8 mouse cellular contexts compared by ENCODE assay signal in genomic region chr2:25557221-25557963, GRCm38 (mm10). TPM values are rescaled to one million over a fixed set of nuclear protein-coding genes. Genes with fewer than 3 reads are reported as not detected.
A peak's percentile ranks its signal among the peaks of the same experiment; 100 is the strongest.
DNase-seq lines count a peak whose midpoint lies in the region; ATAC-seq and TF ChIP-seq lines count a peak whose summit lies in the region.

Edf1 (plus strand) TSS chr2:25557847.

- no peak for TF ChIP-seq EP300 in ES-Bruce4 (IDR thresholded peaks at IDR 0.05; ENCODE audit: insufficient read depth, low read depth, low read length)

- H3K27ac ChIP-seq in ES-Bruce4 (ENCODE audit: insufficient read depth, low read length): peak within 1 kb of the TSS; percentile 59
- H3K27ac ChIP-seq in forebrain, embryonic 14.5 days (ENCODE audit: low read depth, low read length): peak within 1 kb of the TSS; percentile 39; the same call in 1 of the 2 replicates
- peak within 1 kb of the TSS; percentile 82 for H3K27ac ChIP-seq in liver, embryonic 15.5 days (replicated peaks)
- peak within 1 kb of the TSS; percentile 21; the same call in 1 of the 2 replicates for H3K27ac ChIP-seq in neural tube, embryonic 11.5 days (ENCODE audit: low read depth, low read length)
- peak within 1 kb of the TSS; percentile 73 for H3K27ac ChIP-seq in stomach, embryonic 16.5 days (ENCODE audit: low read length)

- no peaks in the 10 kb centered on the region for H3K9me3 ChIP-seq in ES-Bruce4 (replicated peaks; ENCODE audit: control insufficient read depth, insufficient read depth, low read length, poor library complexity, severe bottlenecking)
- H3K9me3 ChIP-seq in forebrain, embryonic 14.5 days (replicated peaks; ENCODE audit: control insufficient read depth, low read length): no peaks in the 10 kb centered on the region
- H3K9me3 ChIP-seq in liver, embryonic 15.5 days (replicated peaks): no peaks in the 10 kb centered on the region
- H3K9me3 ChIP-seq in neural tube, embryonic 11.5 days (ENCODE audit: control insufficient read depth, low read length): no peaks in the 10 kb centered on the region
- H3K9me3 ChIP-seq in stomach, embryonic 16.5 days (replicated peaks; ENCODE audit: control insufficient read depth, low read length): no peaks in the 10 kb centered on the region

- intact Hi-C loops in heart, postnatal 10 days (cut with DNase I): loop anchor here (10.0 kb wide), 1 partner anchor 133 kb away; the partner anchor contains the start of genes Abca2 and Fut7

- TF ChIP-seq CTCF in ES-Bruce4 (IDR thresholded peaks at IDR 0.05; ENCODE audit: low read depth, low read length): no peak

- no peaks in the 10 kb centered on the region for H3K27me3 ChIP-seq in ES-Bruce4 (ENCODE audit: control insufficient read depth, insufficient read depth, low read length, poor library complexity, severe bottlenecking)
- no peaks in the 10 kb centered on the region for H3K27me3 ChIP-seq in forebrain, embryonic 14.5 days (replicated peaks; ENCODE audit: control insufficient read depth, insufficient read depth, low read length)
- no peaks in the 10 kb centered on the region for H3K27me3 ChIP-seq in liver, embryonic 15.5 days
- H3K27me3 ChIP-seq in neural tube, embryonic 11.5 days (ENCODE audit: control insufficient read depth, insufficient read depth, low read length): no peaks in the 10 kb centered on the region
- no peaks in the 10 kb centered on the region for H3K27me3 ChIP-seq in stomach, embryonic 16.5 days (ENCODE audit: control insufficient read depth, insufficient read depth, low read length)

- WGBS in forebrain, embryonic 14.5 days: under 1% methylated on average over 61 of the region's 61 CpGs
- under 1% methylated on average over 61 of the region's 61 CpGs for WGBS in liver, embryonic 15.5 days (ENCODE audit: insufficient replicate concordance)
- under 1% methylated on average over 57 of the region's 61 CpGs for WGBS in neural tube, embryonic 11.5 days
- WGBS in stomach, embryonic 16.5 days: under 1% methylated on average over 61 of the region's 61 CpGs

- peak; percentile 93 for DNase-seq in cerebellum, adult 11 months
- DNase-seq in forebrain, embryonic 14.5 days (ENCODE audit: low spot score): peak; percentile 97
- DNase-seq in heart, postnatal 10 days: peak; percentile 97
- DNase-seq in kidney, postnatal 4 days: peak; percentile 95 to 97
- DNase-seq in neural tube, embryonic 11.5 days (ENCODE audit: low spot score): peak; percentile 94

- H3K4me3 ChIP-seq in ES-Bruce4 (ENCODE audit: low read depth, low read length): peak within 1 kb of the TSS; percentile 99
- H3K4me3 ChIP-seq in forebrain, embryonic 14.5 days (ENCODE audit: low read depth, low read length): peak within 1 kb of the TSS; percentile 89
- peak within 1 kb of the TSS; percentile 85 for H3K4me3 ChIP-seq in liver, embryonic 15.5 days (replicated peaks)
- H3K4me3 ChIP-seq in neural tube, embryonic 11.5 days (ENCODE audit: low read depth, low read length): peak within 1 kb of the TSS; percentile 95
- H3K4me3 ChIP-seq in stomach, embryonic 16.5 days (replicated peaks; ENCODE audit: low read length): peak within 1 kb of the TSS; percentile 87

- ATAC-seq in forebrain, embryonic 14.5 days: peak; percentile 99
- ATAC-seq in liver, embryonic 15.5 days (ENCODE audit: insufficient read depth): peak; percentile 98
- peak; percentile 98 for ATAC-seq in neural tube, embryonic 11.5 days (ENCODE audit: insufficient read depth, low FRiP score, low TSS enrichment)
- ATAC-seq in stomach, embryonic 16.5 days (ENCODE audit: insufficient read depth, low FRiP score): peak; percentile 97

- H3K9ac ChIP-seq in ES-Bruce4 (ENCODE audit: low read depth, poor library complexity, severe bottlenecking): peak within 1 kb of the TSS; percentile 92
- peak within 1 kb of the TSS; percentile 97 for H3K9ac ChIP-seq in forebrain, embryonic 14.5 days (ENCODE audit: low read length)
- peak within 1 kb of the TSS; percentile 91 for H3K9ac ChIP-seq in liver, embryonic 15.5 days
- peak within 1 kb of the TSS; percentile 94 for H3K9ac ChIP-seq in neural tube, embryonic 11.5 days (ENCODE audit: low read length)
- peak within 1 kb of the TSS; percentile 95 for H3K9ac ChIP-seq in stomach, embryonic 16.5 days (ENCODE audit: low read length)

- peak; percentile 42 for TF ChIP-seq POLR2A in ES-Bruce4 (IDR thresholded peaks at IDR 0.05; ENCODE audit: insufficient read depth, low read length)

- peaks cover 16% of the 10 kb centered on the region for H3K36me3 ChIP-seq in ES-Bruce4 (ENCODE audit: control insufficient read depth, insufficient read depth, low read length, poor library complexity, severe bottlenecking)
- H3K36me3 ChIP-seq in forebrain, embryonic 14.5 days (ENCODE audit: control insufficient read depth, insufficient read depth, low read length): peaks cover 21% of the 10 kb centered on the region
- H3K36me3 ChIP-seq in liver, embryonic 15.5 days (replicated peaks): peaks cover 28% of the 10 kb centered on the region
- H3K36me3 ChIP-seq in neural tube, embryonic 11.5 days (ENCODE audit: control insufficient read depth, insufficient read depth, low read length): peaks cover 10% of the 10 kb centered on the region
- peaks cover 12% of the 10 kb centered on the region; the same call in 1 of the 2 replicates for H3K36me3 ChIP-seq in stomach, embryonic 16.5 days (ENCODE audit: control insufficient read depth, insufficient read depth, low read length)

- H3K4me1 ChIP-seq in ES-Bruce4 (ENCODE audit: control insufficient read depth, insufficient read depth, low read length): no peaks in the 10 kb centered on the region
- H3K4me1 ChIP-seq in forebrain, embryonic 14.5 days (ENCODE audit: control insufficient read depth, insufficient read depth, low read length): peaks cover 17% of the 10 kb centered on the region
- peaks cover 31% of the 10 kb centered on the region for H3K4me1 ChIP-seq in liver, embryonic 15.5 days (replicated peaks)
- H3K4me1 ChIP-seq in neural tube, embryonic 11.5 days (ENCODE audit: control insufficient read depth, insufficient read depth, low read length): peaks cover 15% of the 10 kb centered on the region
- peaks cover 18% of the 10 kb centered on the region for H3K4me1 ChIP-seq in stomach, embryonic 16.5 days (ENCODE audit: control insufficient read depth, insufficient read depth, low read length)

- peak within 1 kb of the TSS; percentile 86 for H3K4me2 ChIP-seq in forebrain, embryonic 14.5 days (ENCODE audit: low read length)
- H3K4me2 ChIP-seq in liver, embryonic 15.5 days: peak within 1 kb of the TSS; percentile 94
- peak within 1 kb of the TSS; percentile 72 for H3K4me2 ChIP-seq in neural tube, embryonic 11.5 days (ENCODE audit: low read depth)
- peak within 1 kb of the TSS; percentile 95 for H3K4me2 ChIP-seq in stomach, embryonic 16.5 days (ENCODE audit: low read depth, low read length)

RNA-seq across cellular contexts. Expression of gene Edf1, which starts in this region (rescaled TPM):
- 107 and 122 TPM in 2 replicates for polyA plus RNA-seq in ES-Bruce4 (2011; ENCODE audit: insufficient read depth, insufficient read length, low read depth, missing spikeins)
- polyA plus RNA-seq in forebrain, embryonic 14.5 days (2014; fragmentation: Nextera tagmentation; extraction: Ambion mirVana): 369 and 370 TPM in 2 replicates
- 100 to 1,000 TPM; 188 to 189 TPM for total RNA-seq in heart, postnatal 10 days (2021)
- polyA plus RNA-seq in liver, embryonic 15.5 days (2015; fragmentation: Nextera tagmentation; extraction: Ambion mirVana): 186 and 201 TPM in 2 replicates
- 340 and 345 TPM in 2 replicates for polyA plus RNA-seq in neural tube, embryonic 11.5 days (2014; fragmentation: Nextera tagmentation; extraction: Ambion mirVana)
- polyA plus RNA-seq in stomach, embryonic 16.5 days (2015; fragmentation: Nextera tagmentation; extraction: Ambion mirVana): 377 and 401 TPM in 2 replicates

Comparison
In these comparisons a context has a peak if more than half of its experiments do, and no peak if none do; other contexts are left out.
1. Peak in every context shown above with its lines: DNase-seq, ATAC-seq, H3K4me3 ChIP-seq and H3K27ac ChIP-seq.
2. H3K27ac ChIP-seq: peak in every context shown above with its lines; median percentile 82 in liver, embryonic 15.5 days; 73 in stomach, embryonic 16.5 days; 59 in ES-Bruce4; 39 in forebrain, embryonic 14.5 days; 21 in neural tube, embryonic 11.5 days.